In genomic region chr13:55463399-55464026, GRCm38 (mm10) we compare ENCODE assay signal across 9 mouse cellular contexts. TPM values are rescaled to one million over a fixed set of nuclear protein-coding genes. Genes with fewer than 3 reads are reported as not detected.
DNase-seq lines count a peak whose midpoint lies in the region; ATAC-seq and TF ChIP-seq lines count a peak whose summit lies in the region.
"Had no signal": no experiment of that assay in that cellular context is flagged by ENCODE, and none has a peak within 500 bp of the region (broad histone marks: within the 10 kb centered on the region; RNA-seq: fewer than 3 reads in every experiment).

No protein-coding gene starts in this region.

- peaks cover 35% of the 10 kb centered on the region for H3K36me3 ChIP-seq in heart, embryonic 10.5 days
- H3K36me3 ChIP-seq in ES-E14 (ENCODE audit: control insufficient read depth, insufficient read depth, low read length, poor library complexity, severe bottlenecking) = peaks cover 17% of the 10 kb centered on the region
- H3K36me3 ChIP-seq in forebrain, embryonic 16.5 days (ENCODE audit: control insufficient read depth, insufficient read depth) = peaks cover 15% of the 10 kb centered on the region
- peaks cover 34% of the 10 kb centered on the region for H3K36me3 ChIP-seq in liver, embryonic 15.5 days (replicated peaks)

- H3K4me2 ChIP-seq in forebrain, embryonic 16.5 days (ENCODE audit: low read length) = peak overlapping the region; percentile 77
- peak overlapping the region; percentile 75 for H3K4me2 ChIP-seq in liver, embryonic 15.5 days

- H3K9me3 ChIP-seq in heart, embryonic 10.5 days = no peaks in the 10 kb centered on the region
- no peaks in the 10 kb centered on the region for H3K9me3 ChIP-seq in ES-E14 (ENCODE audit: control insufficient read depth, insufficient read depth, low read depth, low read length)
- no peaks in the 10 kb centered on the region for H3K9me3 ChIP-seq in forebrain, embryonic 16.5 days (ENCODE audit: control insufficient read depth, low read length)
- H3K9me3 ChIP-seq in liver, embryonic 15.5 days (replicated peaks) = no peaks in the 10 kb centered on the region

- peaks cover 29% of the 10 kb centered on the region for H3K4me1 ChIP-seq in heart, embryonic 10.5 days
- peaks cover 0 to 23% of the 10 kb centered on the region in 2 experiments; a peak in 1 of 4 replicates for H3K4me1 ChIP-seq in ES-E14 (ENCODE audit: control insufficient read depth in 2 of 2, insufficient read depth in 2 of 2, low read length in 2 of 2, poor library complexity in 1 of 2)
- peaks cover 38% of the 10 kb centered on the region for H3K4me1 ChIP-seq in forebrain, embryonic 16.5 days (replicated peaks; ENCODE audit: control insufficient read depth, insufficient read depth, low read length)
- H3K4me1 ChIP-seq in liver, embryonic 15.5 days (replicated peaks) = peaks cover 19% of the 10 kb centered on the region

- peak overlapping the region; percentile 69; the same call in 1 of the 2 replicates for H3K27ac ChIP-seq in heart, embryonic 10.5 days
- H3K27ac ChIP-seq in ES-E14 (ENCODE audit: insufficient read depth, low read depth, low read length, poor library complexity, severe bottlenecking) = no peak overlapping the region
- peak overlapping the region; percentile 96 for H3K27ac ChIP-seq in forebrain, embryonic 16.5 days (ENCODE audit: low read length)
- H3K27ac ChIP-seq in liver, embryonic 15.5 days (replicated peaks) = no peak overlapping the region

- 13% methylated on average over 14 of the region's 14 CpGs for WGBS in heart, embryonic 10.5 days
- 8% methylated on average over 14 of the region's 14 CpGs for WGBS in forebrain, embryonic 16.5 days
- 12% methylated on average over 14 of the region's 14 CpGs for WGBS in liver, embryonic 15.5 days (ENCODE audit: insufficient replicate concordance)

- H3K27me3 ChIP-seq in heart, embryonic 10.5 days (ENCODE audit: insufficient read depth, poor library complexity, severe bottlenecking) = peaks cover 43% of the 10 kb centered on the region
- no peaks in the 10 kb centered on the region for H3K27me3 ChIP-seq in forebrain, embryonic 16.5 days (replicated peaks; ENCODE audit: control insufficient read depth, insufficient read depth, low read length)
- H3K27me3 ChIP-seq in liver, embryonic 15.5 days = peaks cover 66% of the 10 kb centered on the region
- H3K27me3 ChIP-seq: CH12.LX had no signal

- H3K9ac ChIP-seq in ES-E14 (ENCODE audit: insufficient read depth, low read depth, low read length, poor library complexity, severe bottlenecking) = peak overlapping the region; percentile 84
- peak overlapping the region; percentile 90 for H3K9ac ChIP-seq in forebrain, embryonic 16.5 days (replicated peaks; ENCODE audit: low read depth, low read length)
- H3K9ac ChIP-seq in liver, embryonic 15.5 days = no peak overlapping the region

- no peak for DNase-seq in heart, embryonic 10.5 days (ENCODE audit: low spot score)
- no peak for DNase-seq in heart, postnatal 4 days
- DNase-seq in ES-E14 (ENCODE audit: low read depth, low spot score) = no peak
- DNase-seq in cerebellum, postnatal 4 days (ENCODE audit: low spot score in 2 of 2) = no peak
- DNase-seq in kidney, adult 9 months = no peak

- in situ Hi-C loops in ES-E14 (cut with MboI; ENCODE audit: low sequenced_read_pairs in 2 of 2, unreplicated experiment in 2 of 2) = no loop called here

- no peak; the same call in 1 of the 2 replicates for ATAC-seq in forebrain, embryonic 16.5 days
- no peak for ATAC-seq in liver, embryonic 15.5 days (ENCODE audit: insufficient read depth)
- ATAC-seq in monocyte, adult 5-6 weeks (replicated peaks; ENCODE audit: insufficient number of reproducible peaks, low FRiP score, low TSS enrichment, poor library complexity, severe bottlenecking) = no peak

- H3K4me3 ChIP-seq in heart, embryonic 10.5 days = peak overlapping the region; percentile 65
- peak overlapping the region; percentile 69 to 70; a peak in 3 of 4 replicates for H3K4me3 ChIP-seq in ES-E14 (ENCODE audit: insufficient read depth in 1 of 2, low read depth in 1 of 2, low read length in 2 of 2, poor library complexity in 1 of 2, severe bottlenecking in 1 of 2)
- peak overlapping the region; percentile 85 for H3K4me3 ChIP-seq in forebrain, embryonic 16.5 days (replicated peaks; ENCODE audit: low read length)
- peak overlapping the region; percentile 50; the same call in 1 of the 2 replicates for H3K4me3 ChIP-seq in liver, embryonic 15.5 days (replicated peaks)

TF ChIP-seq in ES-E14, 5 proteins besides CTCF, POLR2A, EP300 and RAD21:
- TF ChIP-seq HCFC1 (IDR thresholded peaks at IDR 0.05; ENCODE audit: borderline replicate concordance, insufficient read depth, low read length) (no peak), ZNF384 (IDR thresholded peaks at IDR 0.05; ENCODE audit: low read depth, low read length) (no peak), CHD2 (IDR thresholded peaks at IDR 0.05; ENCODE audit: low read depth, low read length) (no peak), ZC3H11A (IDR thresholded peaks at IDR 0.05; ENCODE audit: borderline replicate concordance, low read depth, low read length) (no peak), MAFK (IDR thresholded peaks at IDR 0.05; ENCODE audit: insufficient read depth, low read depth, low read length) (no peak)

RNA-seq across cellular contexts. Expression of gene Prr7, which starts 0.6 kb away (rescaled TPM):
- polyA plus RNA-seq in heart, embryonic 10.5 days (2016; fragmentation: Nextera tagmentation; extraction: Ambion mirVana) = 0.17 and 0.21 TPM in 2 replicates
- total RNA-seq in heart, postnatal 4 days (2021) = 1 to 10 TPM; 2.1 to 2.3 TPM
- total RNA-seq in ES-E14 (2012; rRNA removed) = 2.5 and 5.8 TPM in 2 replicates
- 4.1 and 4.3 TPM in 2 replicates for polyA plus RNA-seq in forebrain, embryonic 16.5 days (2015; fragmentation: Nextera tagmentation; extraction: Ambion mirVana)
- polyA plus RNA-seq in liver, embryonic 15.5 days (2015; fragmentation: Nextera tagmentation; extraction: Ambion mirVana) = not detected in 2 replicates
- 2.2 to 3.8 TPM in 2 of 3 replicates, not detected in the other for total RNA-seq in monocyte, adult 5-6 weeks (2017)

RNA-seq across cellular contexts. Expression of gene Grk6, which starts 18.6 kb away (rescaled TPM):
- polyA plus RNA-seq in heart, embryonic 10.5 days (2016; fragmentation: Nextera tagmentation; extraction: Ambion mirVana) = 29.5 and 44.2 TPM in 2 replicates
- 10 to 100 TPM; 29.9 to 31.1 TPM for total RNA-seq in heart, postnatal 4 days (2021)
- total RNA-seq in ES-E14 (2012; rRNA removed) = 74.7 and 132 TPM in 2 replicates
- 39.4 and 40.1 TPM in 2 replicates for polyA plus RNA-seq in forebrain, embryonic 16.5 days (2015; fragmentation: Nextera tagmentation; extraction: Ambion mirVana)
- polyA plus RNA-seq in liver, embryonic 15.5 days (2015; fragmentation: Nextera tagmentation; extraction: Ambion mirVana) = 24.3 and 27.6 TPM in 2 replicates
- total RNA-seq in monocyte, adult 5-6 weeks (2017) = 179 to 219 TPM (median 207 TPM) in 3 replicates

RNA-seq across cellular contexts. Expression of gene Dbn1, which starts 24.4 kb away (rescaled TPM):
- 101 and 166 TPM in 2 replicates for polyA plus RNA-seq in heart, embryonic 10.5 days (2016; fragmentation: Nextera tagmentation; extraction: Ambion mirVana)
- total RNA-seq in heart, postnatal 4 days (2021) = 10 to 100 TPM; 64.5 to 66.8 TPM
- total RNA-seq in ES-E14 (2012; rRNA removed) = 77.0 and 83.8 TPM in 2 replicates
- polyA plus RNA-seq in forebrain, embryonic 16.5 days (2015; fragmentation: Nextera tagmentation; extraction: Ambion mirVana) = 792 and 816 TPM in 2 replicates
- 7.5 and 7.6 TPM in 2 replicates for polyA plus RNA-seq in liver, embryonic 15.5 days (2015; fragmentation: Nextera tagmentation; extraction: Ambion mirVana)
- total RNA-seq in monocyte, adult 5-6 weeks (2017) = 0.58 TPM in 1 of 3 replicates, not detected in the others

RNA-seq across cellular contexts. Expression of gene F12, which starts 36.9 kb away (rescaled TPM):
- polyA plus RNA-seq in heart, embryonic 10.5 days (2016; fragmentation: Nextera tagmentation; extraction: Ambion mirVana) = 0.21 and 8.5 TPM in 2 replicates
- not detected for total RNA-seq in heart, postnatal 4 days (2021)
- not detected in 2 replicates for total RNA-seq in ES-E14 (2012; rRNA removed)
- polyA plus RNA-seq in forebrain, embryonic 16.5 days (2015; fragmentation: Nextera tagmentation; extraction: Ambion mirVana) = not detected in 2 replicates
- 118 and 151 TPM in 2 replicates for polyA plus RNA-seq in liver, embryonic 15.5 days (2015; fragmentation: Nextera tagmentation; extraction: Ambion mirVana)
- total RNA-seq in monocyte, adult 5-6 weeks (2017) = 0.11 to 0.95 TPM in 2 of 3 replicates, not detected in the other
- total RNA-seq: CH12.LX had no signal

RNA-seq across cellular contexts. Expression of gene Pfn3, which starts 48.5 kb away (rescaled TPM):
- polyA plus RNA-seq in heart, embryonic 10.5 days (2016; fragmentation: Nextera tagmentation; extraction: Ambion mirVana) = not detected in 2 replicates
- total RNA-seq in heart, postnatal 4 days (2021) = not detected
- total RNA-seq in ES-E14 (2012; rRNA removed) = not detected in 2 replicates
- 0.43 and 0.84 TPM in 2 replicates for polyA plus RNA-seq in forebrain, embryonic 16.5 days (2015; fragmentation: Nextera tagmentation; extraction: Ambion mirVana)
- not detected in 2 replicates for polyA plus RNA-seq in liver, embryonic 15.5 days (2015; fragmentation: Nextera tagmentation; extraction: Ambion mirVana)
- total RNA-seq in monocyte, adult 5-6 weeks (2017) = not detected in 3 replicates
- total RNA-seq: CH12.LX had no signal

Comparison
In these comparisons a context has a peak if more than half of its experiments do, and no peak if none do; other contexts are left out.
1. H3K27ac ChIP-seq: peak in heart, embryonic 10.5 days (single experiment) and forebrain, embryonic 16.5 days (single experiment); none in ES-E14 (single experiment) and liver, embryonic 15.5 days (single experiment).
2. RNA of gene Dbn1, which starts 24.4 kb away (total RNA-seq): 77.0 to 83.8 TPM in ES-E14 and 64.5 to 66.8 TPM in heart, postnatal 4 days; 0.58 TPM in monocyte, adult 5-6 weeks; every median in the first group is over 10 times any median in the second.
3. Peak in every context shown above with its lines, with median percentiles within 50 percentile points of each other: H3K4me3 ChIP-seq.